Mouse (Mus musculus) bone marrow, adult 2 months (tissue): ENCODE results near the gene 1110051M20Rik.

Experiments
- CTCF ChIP-seq: fragments of 200-500 bp; IDR thresholded peaks from 2 replicates; pipeline ENCODE4 v1.5.1; 2011; ENCODE audit warnings: low read length, control low read depth; ENCODE audit not compliant: control insufficient read depth, insufficient read depth
- POLR2A ChIP-seq: fragments of 200-500 bp; IDR thresholded peaks from 2 replicates; pipeline ENCODE4 v1.6.1; 2011; ENCODE audit warnings: low read depth, mild to moderate bottlenecking, control low read depth, low read length, borderline replicate concordance; ENCODE audit not compliant: control insufficient read depth

- TF ChIP-seq CTCF = no peak
- TF ChIP-seq POLR2A = no peak
Observed at GRCm38 (mm10) chr2:91460076-91460475, 15.6 kb upstream of the 1110051M20Rik start.
